Mouse (Mus musculus): ENCODE measurements around the gene Noxa1. TPM values are rescaled to one million over a fixed set of nuclear protein-coding genes. Genes with fewer than 3 reads are reported as not detected.

Noxa1 gene
- polyA plus RNA-seq, 1 experiment: not detected

DNA sequence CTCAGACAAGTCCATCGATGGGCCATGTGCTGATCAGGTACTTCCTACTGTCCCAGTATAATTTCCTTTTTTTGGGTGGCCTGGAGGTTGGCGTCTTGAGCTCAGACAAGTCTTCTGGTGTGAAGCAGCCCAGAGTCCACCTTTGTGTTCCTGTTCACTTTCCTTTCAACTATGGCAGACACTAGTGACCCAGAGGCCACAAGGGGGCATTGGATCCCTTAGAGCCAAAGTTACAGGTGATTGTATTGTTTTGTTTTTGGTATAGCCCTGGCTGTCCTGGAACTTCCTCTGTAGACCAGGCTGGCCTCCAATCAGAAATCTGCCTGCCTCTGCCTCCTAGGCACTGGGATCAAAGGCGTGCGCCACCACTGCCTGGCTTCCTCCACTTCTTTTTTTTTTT, 22.6 kb downstream of the Noxa1 start:
- H3K27ac ChIP-seq (ENCODE audit: insufficient read depth, low read length): no peak overlapping the region
- H3K4me3 ChIP-seq (ENCODE audit: insufficient read depth, low read length): no peak overlapping the region
- no peak for TF ChIP-seq CTCF (IDR thresholded peaks at IDR 0.05; ENCODE audit: borderline replicate concordance, insufficient read depth, low read length)
- TF ChIP-seq POLR2A (IDR thresholded peaks at IDR 0.05; ENCODE audit: low read depth, low read length): no peak
- H3K4me1 ChIP-seq (ENCODE audit: control insufficient read depth, insufficient read depth, low read length): no peaks in the 10 kb centered on the region

DNA sequence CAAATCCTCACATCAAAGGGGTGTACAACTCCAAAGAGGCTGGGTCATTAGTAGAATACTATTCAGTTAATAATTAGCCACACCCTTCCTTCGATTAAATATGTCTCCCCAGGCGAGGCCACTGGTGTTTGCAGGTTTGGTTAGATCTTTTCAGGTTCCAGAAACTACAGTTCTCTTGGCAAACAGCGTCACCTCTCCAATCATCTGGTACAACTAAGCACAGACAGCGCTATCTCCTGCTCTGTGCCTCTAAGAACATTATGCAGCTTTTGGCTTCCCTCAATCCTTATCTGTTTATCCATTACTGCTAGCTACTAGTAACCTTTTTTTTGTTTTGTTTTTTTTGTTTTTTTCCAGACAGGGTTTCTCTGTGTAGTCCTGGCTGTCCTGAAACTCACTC, 25.4 kb downstream of the Noxa1 start:
- TF ChIP-seq CTCF (IDR thresholded peaks at IDR 0.05; ENCODE audit: borderline replicate concordance, insufficient read depth, low read length) (no peak), POLR2A (IDR thresholded peaks at IDR 0.05; ENCODE audit: low read depth, low read length) (no peak)
- Histone ChIP-seq H3K27ac (ENCODE audit: insufficient read depth, low read length) (no peak overlapping the region), H3K4me3 (ENCODE audit: insufficient read depth, low read length) (no peak overlapping the region), H3K4me1 (ENCODE audit: control insufficient read depth, insufficient read depth, low read length) (no peaks in the 10 kb centered on the region)

DNA sequence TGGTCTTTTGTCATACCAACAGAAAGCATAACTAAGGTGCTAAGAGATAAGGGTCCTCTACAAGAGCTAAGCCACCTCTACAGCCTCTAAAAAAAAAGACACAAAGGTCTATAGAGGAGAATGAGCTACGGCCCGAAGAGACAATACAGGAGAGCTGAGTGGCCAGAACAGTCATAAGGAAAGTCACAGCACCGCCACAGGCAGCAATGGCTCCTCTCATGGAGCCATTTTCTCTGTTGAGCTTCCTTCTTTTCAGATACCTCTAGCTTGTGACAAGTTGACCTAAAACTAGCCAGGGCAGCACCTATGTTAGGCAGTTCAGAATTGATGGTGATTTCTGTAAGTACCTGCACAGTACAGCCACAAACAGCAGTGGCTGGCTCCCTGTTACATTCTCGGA, 28.4 kb downstream of the Noxa1 start:
- H3K27ac ChIP-seq (ENCODE audit: insufficient read depth, low read length): no peak overlapping the region
- H3K4me1 ChIP-seq (ENCODE audit: control insufficient read depth, insufficient read depth, low read length): no peaks in the 10 kb centered on the region
- H3K4me3 ChIP-seq (ENCODE audit: insufficient read depth, low read length): no peak overlapping the region
- TF ChIP-seq CTCF (IDR thresholded peaks at IDR 0.05; ENCODE audit: borderline replicate concordance, insufficient read depth, low read length) (no peak), POLR2A (IDR thresholded peaks at IDR 0.05; ENCODE audit: low read depth, low read length) (no peak)

DNA sequence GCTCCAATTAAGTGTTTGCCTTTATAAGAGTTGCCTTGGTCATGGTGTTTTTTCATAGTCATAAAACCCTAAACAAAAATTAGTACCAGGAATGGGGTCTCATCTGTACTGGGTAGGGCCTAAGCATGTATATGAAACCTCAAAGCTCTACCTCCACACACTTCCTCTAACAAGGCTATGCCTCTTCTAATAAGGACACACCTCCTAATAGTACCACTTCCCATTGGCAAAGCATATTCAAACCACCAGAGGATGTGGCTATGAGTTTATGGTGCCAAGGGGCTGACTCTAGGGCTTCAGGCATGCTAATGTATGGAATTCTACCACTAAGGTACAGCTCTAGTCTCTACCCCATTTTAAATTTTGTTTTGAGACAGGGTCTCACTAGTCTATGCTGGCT, 29.4 kb downstream of the Noxa1 start:
- no peak for TF ChIP-seq CTCF (IDR thresholded peaks at IDR 0.05; ENCODE audit: borderline replicate concordance, insufficient read depth, low read length)
- no peak for TF ChIP-seq POLR2A (IDR thresholded peaks at IDR 0.05; ENCODE audit: low read depth, low read length)

DNA sequence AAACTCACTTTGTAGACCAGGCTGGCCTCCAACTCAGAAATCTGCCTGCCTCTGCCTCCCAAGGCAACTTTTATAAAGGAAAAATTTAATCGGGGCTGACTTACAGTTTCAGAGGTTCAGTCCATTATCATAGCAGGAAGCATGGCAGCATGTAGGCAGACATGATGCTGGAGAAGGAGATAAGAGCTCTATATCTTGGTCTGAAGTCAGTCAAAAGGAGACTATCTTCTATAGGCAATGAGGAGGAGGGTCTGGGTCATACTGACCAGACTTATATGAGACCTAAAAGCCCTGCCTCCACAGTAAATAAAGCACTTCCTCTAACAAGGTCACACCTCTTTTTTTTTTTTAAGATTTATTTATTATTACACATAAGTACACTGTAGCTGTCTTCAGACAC, 30.7 kb downstream of the Noxa1 start:
- H3K27ac ChIP-seq (ENCODE audit: insufficient read depth, low read length): no peak overlapping the region
- no peak overlapping the region for H3K4me3 ChIP-seq (ENCODE audit: insufficient read depth, low read length)
- TF ChIP-seq CTCF (IDR thresholded peaks at IDR 0.05; ENCODE audit: borderline replicate concordance, insufficient read depth, low read length): no peak
- no peak for TF ChIP-seq POLR2A (IDR thresholded peaks at IDR 0.05; ENCODE audit: low read depth, low read length)
- no peaks in the 10 kb centered on the region for H3K4me1 ChIP-seq (ENCODE audit: control insufficient read depth, insufficient read depth, low read length)

More for the DNA sequence above, 29.4 kb downstream of the Noxa1 start:
- no peaks in the 10 kb centered on the region for H3K4me1 ChIP-seq (ENCODE audit: control insufficient read depth, insufficient read depth, low read length)
- H3K4me3 ChIP-seq (ENCODE audit: insufficient read depth, low read length): no peak overlapping the region
- no peak overlapping the region for H3K27ac ChIP-seq (ENCODE audit: insufficient read depth, low read length)

DNA sequence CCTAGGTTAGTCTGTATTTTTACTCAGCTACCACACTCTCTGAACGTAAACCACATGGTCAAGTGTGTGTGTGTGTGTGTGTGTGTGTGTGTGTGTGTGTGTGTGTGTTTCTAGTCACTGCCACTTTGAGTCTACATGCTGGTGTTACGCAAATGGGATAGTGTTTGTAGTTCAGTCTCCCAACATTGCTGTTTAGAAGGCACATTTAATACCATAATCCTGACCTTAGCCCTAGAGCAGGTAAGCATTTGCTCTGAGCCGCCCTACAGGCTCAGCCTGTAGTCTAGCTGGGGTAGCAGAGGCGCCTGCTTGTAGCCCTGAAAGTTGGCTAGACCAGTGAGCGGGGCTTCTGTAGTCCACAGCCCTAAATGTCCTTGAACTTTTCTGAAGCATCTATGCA, 31.4 kb downstream of the Noxa1 start:
- no peak overlapping the region for H3K4me3 ChIP-seq (ENCODE audit: insufficient read depth, low read length)
- TF ChIP-seq POLR2A (IDR thresholded peaks at IDR 0.05; ENCODE audit: low read depth, low read length) (no peak), CTCF (IDR thresholded peaks at IDR 0.05; ENCODE audit: borderline replicate concordance, insufficient read depth, low read length) (no peak)

DNA sequence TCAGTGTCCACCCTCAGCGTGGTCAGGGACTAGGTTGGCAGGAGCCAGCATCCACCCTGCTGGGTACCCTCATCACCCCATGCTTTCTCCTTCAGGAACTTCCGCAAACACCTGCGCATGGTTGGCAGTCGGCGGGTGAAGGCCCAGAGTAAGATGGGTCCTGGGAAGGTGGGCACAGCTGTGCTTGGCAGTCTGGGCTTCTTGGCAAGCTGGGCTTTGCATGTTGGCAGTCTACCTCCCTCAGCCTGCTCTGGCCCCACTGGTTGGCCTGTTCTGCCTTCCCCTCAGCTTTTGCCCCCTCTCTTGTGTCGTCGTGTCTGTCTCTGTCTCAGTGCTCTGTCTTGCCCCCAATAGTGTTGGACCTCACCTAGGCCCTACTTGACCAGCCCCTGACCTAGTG, 36.0 kb downstream of the Noxa1 start:
- Histone ChIP-seq H3K4me1 (ENCODE audit: control insufficient read depth, insufficient read depth, low read length) (no peaks in the 10 kb centered on the region), H3K4me3 (ENCODE audit: insufficient read depth, low read length) (no peak overlapping the region), H3K27ac (ENCODE audit: insufficient read depth, low read length) (no peak overlapping the region)
- TF ChIP-seq POLR2A (IDR thresholded peaks at IDR 0.05; ENCODE audit: low read depth, low read length) (no peak), CTCF (IDR thresholded peaks at IDR 0.05; ENCODE audit: borderline replicate concordance, insufficient read depth, low read length) (no peak)

More for the DNA sequence above, 31.4 kb downstream of the Noxa1 start:
- Histone ChIP-seq H3K27ac (ENCODE audit: insufficient read depth, low read length) (no peak overlapping the region), H3K4me1 (ENCODE audit: control insufficient read depth, insufficient read depth, low read length) (no peaks in the 10 kb centered on the region)

DNA sequence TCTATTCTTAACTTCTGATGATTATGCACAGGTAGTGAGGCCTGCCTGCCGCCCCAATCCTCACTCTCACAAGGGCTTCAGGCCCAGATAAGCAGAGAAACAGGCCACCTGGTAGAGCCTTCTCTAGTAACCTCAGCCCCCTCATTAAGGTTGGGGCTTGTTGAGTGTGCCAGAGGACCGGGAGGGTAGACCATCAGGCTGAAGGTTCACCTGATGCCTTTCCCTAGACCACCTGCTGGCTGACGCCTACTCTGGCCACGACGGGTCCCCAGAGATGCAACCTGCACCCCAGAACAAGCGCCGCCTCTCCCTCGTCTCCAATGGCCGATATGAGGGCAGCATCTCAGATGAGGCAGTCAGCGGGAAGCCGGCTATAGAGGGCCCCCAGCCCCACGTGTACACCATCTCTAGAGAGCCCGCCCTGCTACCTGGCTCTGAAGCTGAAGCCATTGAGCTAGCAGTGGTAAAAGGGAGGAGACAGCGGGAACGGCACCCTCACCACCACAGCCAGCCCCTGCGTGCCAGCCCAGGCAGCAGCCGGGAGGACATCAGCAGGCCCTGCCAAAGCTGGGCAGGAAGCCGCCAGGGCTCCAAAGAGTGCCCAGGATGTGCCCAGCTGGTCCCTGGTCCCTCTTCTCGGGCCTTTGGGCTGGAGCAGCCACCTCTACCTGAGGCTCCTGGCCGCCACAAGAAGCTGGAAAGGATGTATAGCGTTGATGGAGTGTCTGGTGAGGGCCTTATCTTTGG, 39.4 kb downstream of the Noxa1 start:
- Histone ChIP-seq H3K4me1 (ENCODE audit: control insufficient read depth, insufficient read depth, low read length) (no peaks in the 10 kb centered on the region), H3K4me3 (ENCODE audit: insufficient read depth, low read length) (peak overlapping the region; percentile 87), H3K27ac (ENCODE audit: insufficient read depth, low read length) (no peak overlapping the region)
- TF ChIP-seq POLR2A (IDR thresholded peaks at IDR 0.05; ENCODE audit: low read depth, low read length): no peak
- no peak for TF ChIP-seq CTCF (IDR thresholded peaks at IDR 0.05; ENCODE audit: borderline replicate concordance, insufficient read depth, low read length)

DNA sequence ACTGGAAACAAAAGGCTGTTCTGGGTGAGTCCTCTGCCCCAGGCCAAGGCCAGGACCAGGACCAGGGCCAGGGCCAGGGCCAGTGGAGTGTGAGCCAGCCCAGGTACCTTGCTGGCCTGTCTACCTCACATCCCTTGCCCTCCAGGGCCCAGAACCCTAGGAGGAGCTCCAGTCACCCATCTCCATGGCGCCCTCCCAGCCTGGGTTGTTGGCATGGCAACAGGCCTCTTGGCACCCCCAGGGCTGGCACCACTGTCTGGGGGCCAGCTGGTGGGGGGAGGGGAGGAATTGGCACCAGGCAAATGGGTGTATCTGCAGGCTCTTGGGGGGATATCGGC, 39.9 kb downstream of the Noxa1 start:
- H3K27ac ChIP-seq (ENCODE audit: insufficient read depth, low read length): no peak overlapping the region
- no peak for TF ChIP-seq POLR2A (IDR thresholded peaks at IDR 0.05; ENCODE audit: low read depth, low read length)
- TF ChIP-seq CTCF (IDR thresholded peaks at IDR 0.05; ENCODE audit: borderline replicate concordance, insufficient read depth, low read length): no peak
- H3K4me1 ChIP-seq (ENCODE audit: control insufficient read depth, insufficient read depth, low read length): no peaks in the 10 kb centered on the region
- H3K4me3 ChIP-seq (ENCODE audit: insufficient read depth, low read length): peak overlapping the region; percentile 87

DNA sequence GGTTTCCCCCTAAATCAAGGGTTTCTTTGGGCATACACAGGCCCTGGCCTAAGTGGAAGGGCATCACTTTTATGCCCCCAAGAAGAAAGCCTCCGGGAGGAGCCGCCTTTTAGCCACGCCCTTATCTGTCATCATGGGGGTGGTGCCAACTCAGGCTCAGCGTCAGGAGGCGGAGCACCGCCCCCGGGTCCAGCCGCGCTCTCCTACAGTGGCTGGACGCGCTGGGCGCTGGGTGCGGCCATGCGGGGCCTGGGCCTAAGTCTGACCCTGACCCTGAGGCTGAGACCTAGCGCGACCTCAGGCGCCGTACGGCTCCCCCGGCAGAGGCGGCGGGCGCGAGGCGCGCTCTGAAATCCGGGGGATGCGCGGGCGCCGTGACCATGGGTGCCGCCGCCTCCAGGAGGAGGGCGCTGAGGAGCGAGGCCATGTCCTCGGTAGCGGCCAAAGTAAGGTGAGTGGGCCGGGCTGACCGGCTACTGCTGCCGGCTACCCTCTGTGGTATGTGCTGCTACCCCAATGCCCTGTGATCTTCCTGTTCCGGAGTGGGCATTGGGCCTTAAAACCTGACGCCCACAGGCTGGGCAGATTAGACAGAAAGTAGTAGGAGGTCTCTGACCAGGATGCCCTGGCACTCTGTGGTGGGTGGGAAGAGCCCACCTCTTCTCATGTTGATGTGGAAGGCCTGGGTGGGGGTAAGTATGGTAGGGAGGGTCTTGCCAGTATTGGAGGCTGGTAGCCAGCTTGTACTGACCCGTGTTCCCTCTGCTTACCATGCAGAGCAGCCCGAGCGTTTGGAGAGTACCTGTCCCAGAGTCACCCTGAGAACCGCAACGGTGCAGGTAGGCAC, 40.5 kb downstream of the Noxa1 start, which contains the start of gene Nsmf:
Gene Nsmf (plus strand): TSS at position 135 of the 847 bp plus-strand sequence.
- TF ChIP-seq POLR2A (IDR thresholded peaks at IDR 0.05; ENCODE audit: low read depth, low read length): peak; percentile 94
- 0 out of 2 replicates have a peak, but pooled peaks have one; percentile 1 for TF ChIP-seq CTCF (IDR thresholded peaks at IDR 0.05; ENCODE audit: borderline replicate concordance, insufficient read depth, low read length)
- peak within 1 kb of the TSS; percentile 87 for H3K4me3 ChIP-seq (ENCODE audit: insufficient read depth, low read length)
- no peaks in the 10 kb centered on the region for H3K4me1 ChIP-seq (ENCODE audit: control insufficient read depth, insufficient read depth, low read length)
- no peak within 1 kb of the TSS for H3K27ac ChIP-seq (ENCODE audit: insufficient read depth, low read length)

Data from embryonic fibroblast, embryonic 13.5 days (primary cell).